Mouse (Mus musculus) macrophage (primary cell): ENCODE measurements around the gene Sprtn. TPM values are rescaled to one million over a fixed set of nuclear protein-coding genes. Genes with fewer than 3 reads are reported as not detected.

Experiments used
- H3K27ac ChIP-seq: fragments of 350-480 bp; formaldehyde crosslinking; 2 replicates; pipeline ENCODE4 v1.9.0; 2021
- H3K36me3 ChIP-seq: fragments of 350-480 bp; formaldehyde crosslinking; 2 replicates; pipeline ENCODE4 v1.9.0; 2021; ENCODE audit errors: inconsistent target
- H3K4me3 ChIP-seq: fragments of 350-480 bp; formaldehyde crosslinking; 2 replicates; pipeline ENCODE4 v1.9.0; 2021; ENCODE audit errors: inconsistent target
- H3K79me2 ChIP-seq: fragments of 350-480 bp; formaldehyde crosslinking; 2 replicates; pipeline ENCODE4 v1.9.0; 2021; ENCODE audit errors: inconsistent target
- WGBS: methylation state at CpG from one replicate; pipeline ENCODE4 v1.1.7; 2026; ENCODE audit warnings: inconsistent platforms; ENCODE audit not compliant: missing documents; 5-methylcytosine and 5-hydroxymethylcytosine counted together
- polyA plus RNA-seq: library from polyadenylated mRNA; stranded (reverse); fragments of 250-400 nt; gene quantifications from 3 replicates; pipeline ENCODE4 v1.2.4, GENCODE M21; 2018; ENCODE audit warnings: inconsistent platforms

Sprtn gene
- polyA plus RNA-seq, 1 experiment from 2014 or later, result 11.4 TPM

DNA sequence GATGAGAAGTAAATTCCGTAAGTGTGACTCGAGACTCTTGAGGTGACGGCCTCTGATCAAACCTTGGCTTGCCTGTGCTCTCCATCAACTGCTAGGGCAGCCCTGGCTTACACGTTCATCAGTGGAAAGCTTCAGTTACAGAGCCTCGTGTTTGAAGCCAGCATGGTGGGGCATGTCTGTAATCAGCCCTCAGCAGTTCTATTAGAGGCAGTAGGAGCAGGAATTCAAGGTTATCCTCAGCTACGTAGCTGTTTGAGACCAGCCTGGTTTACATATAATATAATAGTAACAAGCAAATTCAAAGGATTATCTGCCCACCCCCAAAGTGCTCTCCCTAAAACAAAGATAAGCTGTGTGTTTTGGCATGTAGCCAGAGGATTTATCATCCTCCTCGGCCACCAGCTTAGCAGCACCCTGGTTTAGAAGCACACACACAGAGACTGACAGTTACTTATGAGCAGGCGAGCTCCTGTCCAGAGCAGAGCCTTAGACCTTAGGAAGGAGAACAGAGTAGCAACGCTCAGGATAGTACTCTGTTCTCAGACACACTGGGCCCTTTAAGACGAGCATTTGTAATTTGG lies 18.6 kb upstream of the Sprtn start:
- Histone ChIP-seq H3K27ac (no peak overlapping the region), H3K36me3 (peaks cover 79% of the 10 kb centered on the region), H3K4me3 (no peak overlapping the region), H3K79me2 (no peaks in the 10 kb centered on the region)
- WGBS, result 92% methylated on average over 10 of the region's 10 CpGs

DNA sequence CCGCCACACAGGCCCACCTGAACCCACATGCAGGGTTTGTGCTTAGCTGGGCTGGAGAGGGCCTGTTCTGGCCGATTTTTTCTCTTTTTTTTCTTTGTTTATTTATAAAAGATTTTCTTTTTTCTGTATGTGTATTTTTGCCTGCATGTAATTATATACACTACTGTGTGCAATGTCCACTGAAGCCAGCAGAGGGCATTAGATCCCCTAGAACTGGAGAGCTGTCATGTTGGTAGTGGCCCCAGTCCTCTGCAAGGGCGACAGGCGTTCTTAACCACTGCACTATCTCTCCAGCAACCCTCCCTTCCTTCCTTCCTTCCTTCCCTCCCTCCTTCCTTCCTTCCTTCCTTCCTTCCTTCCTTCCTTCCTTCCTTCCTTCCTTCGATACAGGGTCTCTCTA lies 9.3 kb upstream of the Sprtn start:
- WGBS, result 93% methylated on average over 4 of the region's 5 CpGs
- Histone ChIP-seq H3K79me2 (peaks cover 8% of the 10 kb centered on the region; the same call in 1 of the 2 replicates), H3K4me3 (no peak overlapping the region), H3K27ac (no peak overlapping the region), H3K36me3 (peaks cover 61% of the 10 kb centered on the region)

DNA sequence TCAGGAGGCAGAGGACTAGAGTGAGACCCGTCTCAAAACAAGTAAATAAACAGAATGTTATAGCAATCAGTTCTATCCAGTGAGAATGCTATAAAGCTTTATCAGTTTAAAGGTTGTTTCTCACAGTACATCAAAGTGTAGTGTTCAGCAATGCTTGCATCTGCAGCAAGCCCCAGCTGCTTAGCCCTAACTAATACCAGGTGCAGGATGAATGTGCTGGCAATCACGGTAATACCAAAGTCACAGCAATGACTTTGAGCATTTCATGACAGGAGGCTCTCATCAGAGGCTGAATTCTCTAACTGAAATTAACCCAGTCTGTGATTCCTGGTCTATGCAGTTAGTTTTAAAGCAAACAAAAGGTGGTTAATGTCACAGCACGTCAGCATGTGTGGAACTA lies 5.1 kb upstream of the Sprtn start:
- peaks cover 44% of the 10 kb centered on the region for H3K79me2 ChIP-seq
- H3K4me3 ChIP-seq, result no peak overlapping the region
- H3K36me3 ChIP-seq, result peaks cover 33% of the 10 kb centered on the region
- no peak overlapping the region for H3K27ac ChIP-seq
- WGBS, result 89% methylated on average over 3 of the region's 3 CpGs

DNA sequence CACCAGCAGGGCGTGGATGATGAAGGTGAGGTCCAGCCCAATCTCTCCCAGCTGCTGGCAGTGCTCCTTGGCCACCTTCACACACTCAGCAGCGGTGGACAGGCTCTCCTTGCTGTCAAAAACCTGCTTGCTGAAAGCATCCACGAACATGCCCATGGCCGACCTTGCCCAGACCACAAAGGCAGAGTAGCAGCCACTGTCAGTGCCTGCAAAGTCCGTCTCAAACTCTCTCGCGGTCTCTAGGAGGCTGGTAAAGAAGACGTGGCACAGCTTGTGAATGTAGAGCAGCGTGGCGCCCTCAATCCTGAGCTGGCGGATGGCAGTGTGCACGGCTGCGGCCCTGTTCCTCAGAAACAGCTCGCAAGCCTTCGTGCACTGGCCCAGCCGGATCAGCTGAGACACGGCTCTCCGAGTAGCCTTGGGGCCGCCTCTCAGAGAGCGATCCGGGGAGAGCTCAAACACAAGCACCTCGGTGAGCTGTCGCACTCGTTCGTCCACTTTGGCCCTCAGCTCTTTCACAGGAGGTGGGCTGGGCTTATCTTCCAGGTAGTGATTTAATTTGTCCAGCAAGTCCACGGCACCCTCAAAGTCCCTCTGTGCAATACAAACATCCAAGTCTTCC lies 1.6 kb upstream of the Sprtn start:
- Histone ChIP-seq H3K36me3 (peaks cover 35% of the 10 kb centered on the region), H3K4me3 (peak overlapping the region; percentile 45; the same call in 1 of the 2 replicates), H3K79me2 (peaks cover 74% of the 10 kb centered on the region), H3K27ac (no peak overlapping the region)
- 89% methylated on average over 26 of the region's 26 CpGs for WGBS

DNA sequence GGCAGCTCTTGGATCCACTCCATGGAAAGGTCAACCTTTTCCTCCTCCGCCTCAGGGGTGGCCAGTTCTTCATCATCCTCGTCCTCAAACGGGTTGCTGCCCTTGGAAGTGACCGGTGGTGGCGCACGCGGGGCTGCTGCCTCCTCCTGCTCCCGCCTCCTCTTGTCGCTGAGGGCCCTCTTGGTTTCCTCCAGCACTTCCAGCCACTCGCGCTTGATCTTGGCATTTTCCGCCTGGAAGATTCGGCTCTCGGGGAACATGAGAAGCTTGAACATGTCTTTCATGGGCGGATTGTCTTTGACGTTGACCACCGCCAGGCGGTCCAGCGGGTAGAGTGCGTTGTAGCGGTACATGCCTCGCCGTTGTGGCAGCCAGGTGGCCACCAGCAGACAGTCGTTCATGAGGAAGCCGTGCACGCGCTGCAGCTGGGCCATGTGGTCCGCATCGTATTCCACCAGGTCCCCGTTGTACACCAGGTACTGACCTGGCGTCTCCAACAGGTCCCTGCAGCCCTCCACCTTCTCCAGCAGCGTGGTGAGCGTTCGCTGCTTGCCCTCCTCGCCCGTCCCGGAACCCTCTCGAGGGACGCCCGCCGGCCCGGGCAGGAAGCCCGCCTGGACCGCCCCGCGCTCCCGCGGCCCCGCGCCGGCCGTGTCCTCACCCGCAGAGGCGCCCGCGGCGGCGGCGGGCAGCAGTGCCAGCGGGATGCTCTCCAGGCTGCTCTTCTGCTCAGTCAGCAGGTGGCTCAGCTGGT lies 877 bp upstream of the Sprtn start:
- no peak overlapping the region for H3K27ac ChIP-seq
- peak overlapping the region; percentile 45 for H3K4me3 ChIP-seq
- peaks cover 36% of the 10 kb centered on the region for H3K36me3 ChIP-seq
- 1% methylated on average over 53 of the region's 60 CpGs for WGBS
- peaks cover 79% of the 10 kb centered on the region for H3K79me2 ChIP-seq

DNA sequence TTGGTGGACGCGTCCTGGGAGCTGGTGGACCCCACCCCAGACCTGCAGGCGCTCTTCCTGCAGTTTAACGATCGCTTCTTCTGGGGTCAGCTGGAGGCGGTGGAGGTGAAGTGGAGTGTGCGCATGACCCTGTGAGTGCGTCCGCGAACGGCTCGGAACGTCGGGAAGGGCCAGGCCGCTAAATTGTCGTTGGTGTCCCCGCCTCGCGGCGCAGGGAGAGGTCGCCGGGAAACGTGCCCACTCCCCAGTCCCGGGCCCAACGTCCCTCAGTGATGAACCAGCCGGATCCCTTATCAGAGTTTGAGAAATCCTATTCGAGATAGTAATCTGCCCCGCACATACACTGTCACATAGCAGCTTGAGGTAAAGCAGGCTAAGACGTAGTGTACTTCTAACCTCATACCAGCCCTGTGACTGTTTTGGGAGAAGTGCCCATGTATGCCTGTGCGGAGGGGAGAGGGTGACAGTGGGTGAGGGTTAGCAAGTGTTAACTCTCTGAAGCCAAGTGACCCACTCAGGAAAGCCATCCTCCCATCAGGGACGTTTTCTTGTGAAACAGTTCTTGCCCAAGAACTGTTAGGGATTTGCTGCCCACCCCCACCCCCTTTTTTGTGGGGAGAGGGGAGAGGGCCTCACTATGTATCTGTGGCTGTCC lies 692 bp downstream of the Sprtn start:
- Histone ChIP-seq H3K79me2 (peaks cover 87% of the 10 kb centered on the region), H3K27ac (peak overlapping the region; percentile 17; the same call in 1 of the 2 replicates), H3K4me3 (peak overlapping the region; percentile 56), H3K36me3 (peaks cover 49% of the 10 kb centered on the region)
- 2% methylated on average over 31 of the region's 31 CpGs for WGBS

DNA sequence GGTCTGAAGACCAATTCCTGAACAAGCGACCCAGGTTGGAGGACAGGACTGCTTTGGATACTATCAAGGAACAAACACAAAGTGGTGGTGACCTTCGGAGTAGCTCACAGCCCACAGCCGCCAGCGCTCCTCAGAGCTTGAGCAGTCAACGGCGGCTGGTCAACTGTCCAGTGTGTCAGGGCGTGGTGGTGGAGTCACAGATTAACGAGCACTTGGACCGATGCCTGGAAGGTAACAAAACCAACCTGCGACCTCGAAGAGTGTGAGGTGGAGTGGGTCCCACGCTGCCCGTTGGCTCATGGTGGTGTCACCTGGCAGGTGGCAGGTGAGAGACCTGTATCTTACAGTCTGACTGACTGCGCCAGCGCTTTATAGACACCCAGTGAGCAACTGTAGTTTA lies 5.5 kb downstream of the Sprtn start:
- Histone ChIP-seq H3K36me3 (peaks cover 72% of the 10 kb centered on the region), H3K4me3 (no peak overlapping the region), H3K79me2 (peaks cover 97% of the 10 kb centered on the region), H3K27ac (no peak overlapping the region)
- WGBS, result 98% methylated on average over 14 of the region's 15 CpGs

DNA sequence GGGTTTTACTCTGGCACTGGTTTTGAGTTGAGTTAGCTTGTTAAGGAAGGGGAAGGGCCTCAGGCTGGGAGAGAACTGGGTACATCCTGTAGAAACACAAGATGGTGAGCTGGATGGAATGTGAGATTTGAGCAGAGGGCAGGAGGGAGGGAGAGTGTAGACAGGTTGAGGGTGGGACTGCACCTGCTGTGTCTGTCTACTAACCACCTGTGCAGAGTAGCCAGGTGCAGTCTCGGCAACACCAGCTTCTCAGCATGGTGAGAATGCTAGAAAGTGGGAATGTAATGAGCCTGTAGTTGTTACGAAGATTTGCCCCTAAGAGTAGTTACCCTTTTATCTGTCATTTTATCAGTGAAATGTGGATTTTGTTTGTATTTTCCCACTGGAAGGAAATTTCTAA lies 7.8 kb downstream of the Sprtn start:
- Histone ChIP-seq H3K4me3 (no peak overlapping the region), H3K79me2 (peaks cover 75% of the 10 kb centered on the region), H3K27ac (no peak overlapping the region), H3K36me3 (peaks cover 85% of the 10 kb centered on the region)
- WGBS, result 100% methylated on average over 2 of the region's 2 CpGs

DNA sequence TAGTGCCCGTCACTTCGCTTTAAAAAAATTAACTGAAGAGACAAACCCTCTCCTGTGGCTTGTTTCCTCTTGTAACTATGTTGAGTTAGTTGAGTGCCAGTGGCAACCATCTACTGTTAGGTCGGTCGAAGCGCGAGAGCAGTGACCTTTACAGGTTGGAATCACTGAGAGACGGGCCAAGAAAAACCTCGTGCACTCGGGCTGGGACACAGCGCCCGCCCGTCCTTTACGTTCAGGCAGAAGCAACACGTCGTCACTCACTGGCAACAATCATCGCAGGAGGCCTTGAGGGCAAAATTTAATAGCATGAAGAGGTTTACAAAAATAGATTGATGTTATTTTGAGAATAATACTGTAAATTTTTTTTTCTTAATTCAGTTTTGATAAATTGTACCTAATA lies 12.2 kb downstream of the Sprtn start:
- 92% methylated on average over 16 of the region's 16 CpGs for WGBS
- peaks cover 63% of the 10 kb centered on the region for H3K36me3 ChIP-seq

DNA sequence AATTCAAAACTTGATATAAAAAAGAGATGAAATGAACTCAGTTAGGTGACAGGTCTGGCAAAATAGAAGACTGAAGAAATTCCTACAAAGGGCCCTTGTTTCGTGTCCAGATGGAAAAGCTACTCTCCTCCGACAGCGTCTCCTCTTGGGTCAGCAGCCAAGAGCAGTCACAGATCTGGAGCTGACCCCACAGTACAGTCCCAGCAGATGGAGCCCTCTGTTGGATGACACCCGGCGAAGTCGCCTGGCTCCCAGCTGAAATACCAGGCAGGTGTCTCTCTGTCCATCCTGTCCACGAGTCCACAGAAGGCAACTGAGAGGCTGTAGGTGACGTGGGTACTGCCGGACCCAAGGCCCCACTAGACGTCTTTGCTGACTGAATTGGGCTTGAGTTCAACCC lies 12.7 kb downstream of the Sprtn start:
- Histone ChIP-seq H3K79me2 (peaks cover 29% of the 10 kb centered on the region), H3K4me3 (no peak overlapping the region), H3K36me3 (peaks cover 59% of the 10 kb centered on the region), H3K27ac (no peak overlapping the region)
- WGBS, result 94% methylated on average over 10 of the region's 10 CpGs

More for the DNA sequence above, 12.2 kb downstream of the Sprtn start:
- Histone ChIP-seq H3K4me3 (no peak overlapping the region), H3K79me2 (peaks cover 33% of the 10 kb centered on the region), H3K27ac (no peak overlapping the region)

DNA sequence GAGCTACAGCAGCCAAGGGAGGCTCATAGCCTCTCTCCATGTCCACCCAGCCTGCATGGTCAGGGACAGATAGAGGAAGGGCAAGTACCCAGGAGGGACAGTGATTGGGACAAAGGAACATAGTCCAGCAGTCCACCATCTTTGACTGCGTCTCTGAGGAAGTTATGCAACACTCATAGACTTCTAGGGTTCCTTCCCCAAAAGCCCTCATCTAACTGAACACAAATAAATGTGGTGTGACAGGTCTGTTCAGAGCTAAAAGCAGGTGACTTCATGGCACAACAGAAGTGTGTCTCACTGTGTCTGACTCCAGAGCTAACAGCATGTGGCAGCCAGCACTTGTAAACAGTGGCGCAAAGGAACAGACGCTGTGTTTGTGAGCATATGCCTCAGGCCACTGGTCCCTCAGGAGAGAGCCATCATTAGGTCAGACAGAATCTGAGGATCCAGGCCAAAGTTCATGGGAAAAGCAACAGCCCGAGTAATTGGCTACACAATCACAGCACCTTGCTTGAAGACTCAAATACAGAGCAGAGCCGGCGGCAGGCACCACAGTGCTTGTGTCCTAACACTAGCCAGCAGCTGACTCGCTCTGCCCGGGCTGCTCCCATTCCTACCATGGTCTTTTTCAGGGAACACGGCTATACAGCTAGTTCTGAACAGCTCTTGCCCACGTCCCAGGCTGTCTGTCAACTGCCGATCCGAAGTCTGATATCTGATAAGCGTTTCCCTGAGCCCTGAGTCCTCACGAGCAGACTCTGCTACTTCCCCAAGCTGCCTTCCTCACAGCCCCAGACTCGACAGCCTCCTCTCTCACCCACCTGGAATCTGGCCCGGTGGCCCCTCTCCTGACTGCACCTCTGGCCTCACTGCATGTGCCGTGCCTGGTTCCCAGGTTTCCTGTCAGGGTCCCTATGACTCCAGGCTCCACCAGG lies 14.5 kb downstream of the Sprtn start:
- no peak overlapping the region for H3K4me3 ChIP-seq
- no peak overlapping the region for H3K27ac ChIP-seq
- WGBS, result 50% methylated on average over 17 of the region's 17 CpGs
- H3K79me2 ChIP-seq, result peaks cover 26% of the 10 kb centered on the region; the same call in 1 of the 2 replicates
- peaks cover 43% of the 10 kb centered on the region; the same call in 1 of the 2 replicates for H3K36me3 ChIP-seq

DNA sequence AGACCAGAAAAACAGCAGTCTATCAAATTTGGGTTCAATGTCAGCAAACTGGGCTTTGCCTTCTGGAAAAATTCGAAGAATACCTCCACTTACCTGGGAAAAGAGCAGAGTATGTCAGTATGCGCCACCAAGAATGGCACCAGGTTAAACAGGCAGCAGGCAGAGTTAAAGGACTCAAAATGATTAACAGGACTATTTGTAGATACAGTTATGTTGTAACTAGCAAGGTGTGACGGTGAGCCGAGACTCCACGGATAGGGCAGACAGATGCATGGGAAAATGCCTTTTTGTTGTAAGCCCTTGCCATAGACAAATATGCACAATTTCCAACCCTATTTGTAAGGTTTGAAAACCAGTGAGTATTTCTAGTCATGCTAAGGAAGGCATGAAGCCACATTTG lies 16.4 kb downstream of the Sprtn start:
- Histone ChIP-seq H3K36me3 (peaks cover 25% of the 10 kb centered on the region; the same call in 1 of the 2 replicates), H3K79me2 (peaks cover 34% of the 10 kb centered on the region), H3K4me3 (no peak overlapping the region), H3K27ac (no peak overlapping the region)
- WGBS, result 97% methylated on average over 5 of the region's 5 CpGs

DNA sequence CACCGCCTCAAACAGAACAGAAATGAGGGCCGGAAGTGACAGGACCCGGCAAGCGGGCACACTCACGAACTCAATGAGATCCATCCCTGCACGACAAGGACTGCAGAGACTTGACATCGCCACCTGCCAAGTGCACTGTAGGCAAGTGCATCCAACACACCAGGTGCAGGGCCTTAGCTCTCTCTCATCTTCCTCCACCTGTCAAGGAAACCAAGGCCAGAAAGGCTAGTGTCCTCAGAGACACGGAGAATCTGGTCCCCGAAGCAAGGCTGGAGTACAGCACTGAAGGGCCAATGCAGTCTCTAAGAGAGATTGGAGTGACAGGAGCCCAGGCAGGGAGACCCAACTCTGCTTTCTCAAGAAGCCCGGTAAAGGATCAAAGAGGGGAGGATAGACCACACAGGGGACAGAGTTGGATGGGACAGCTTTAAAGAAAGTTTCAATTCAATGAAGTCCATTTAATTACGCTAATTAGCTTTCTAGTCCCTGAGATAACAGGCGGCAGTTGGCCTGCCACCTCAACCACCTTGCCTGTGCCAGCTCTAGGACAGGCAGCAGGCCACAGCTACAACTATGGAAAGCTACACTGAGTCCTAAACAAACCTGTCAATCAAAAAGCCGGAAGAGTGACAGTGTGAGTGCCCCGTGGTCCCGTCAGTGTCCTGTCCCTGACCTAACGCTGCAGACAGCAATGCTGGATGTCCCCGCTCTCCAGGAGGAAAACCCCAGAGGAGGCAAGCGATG lies 20.2 kb downstream of the Sprtn start:
- H3K36me3 ChIP-seq, result peaks cover 11% of the 10 kb centered on the region; the same call in 1 of the 2 replicates
- WGBS, result 94% methylated on average over 18 of the region's 18 CpGs
- H3K4me3 ChIP-seq, result no peak overlapping the region
- H3K79me2 ChIP-seq, result peaks cover 71% of the 10 kb centered on the region
- no peak overlapping the region for H3K27ac ChIP-seq
